In the genomic region with DNA sequence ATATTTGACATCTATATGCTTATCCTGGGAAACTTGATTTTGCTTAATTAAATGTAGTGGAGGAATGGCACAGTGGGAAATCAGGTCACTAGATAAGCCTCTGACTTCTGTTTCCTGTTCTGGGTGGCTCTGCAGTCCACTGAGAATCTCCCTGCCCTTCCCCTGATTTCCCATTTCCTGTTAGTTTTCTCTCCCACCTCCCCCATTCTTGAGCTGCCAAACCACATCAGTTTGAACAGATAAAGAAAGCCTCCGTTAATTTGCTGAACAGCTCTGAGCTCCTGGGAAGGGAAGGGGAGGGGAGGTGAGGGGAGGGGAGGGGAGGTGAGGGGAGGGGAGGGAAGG, we compare ENCODE assay signal across 11 mouse cellular contexts. TPM values are rescaled to one million over a fixed set of nuclear protein-coding genes. Genes with fewer than 3 reads are reported as not detected.
DNase-seq lines count a peak whose midpoint lies in the region; ATAC-seq lines count a peak whose summit lies in the region.
"Had no signal": no experiment of that assay in that cellular context is flagged by ENCODE, and none has a peak within 500 bp of the region (broad histone marks: within the 10 kb centered on the region; RNA-seq: fewer than 3 reads in every experiment).

No protein-coding gene starts in this region.

- H3K4me2 ChIP-seq in forebrain, embryonic 12.5 days = no peak overlapping the region
- no peak overlapping the region for H3K4me2 ChIP-seq in forebrain, embryonic 11.5 days (ENCODE audit: low read depth, low read length, severe bottlenecking)
- H3K4me2 ChIP-seq in hindbrain, embryonic 15.5 days = no peak overlapping the region
- H3K4me2 ChIP-seq in midbrain, embryonic 14.5 days (ENCODE audit: low read length) = no peak overlapping the region
- H3K4me2 ChIP-seq: embryonic facial prominence, embryonic 15.5 days had no signal

- H3K27ac ChIP-seq in forebrain, embryonic 12.5 days = peak overlapping the region; percentile 53; the same call in 1 of the 2 replicates
- H3K27ac ChIP-seq in forebrain, embryonic 11.5 days (ENCODE audit: low read depth, low read length) = no peak overlapping the region
- peak overlapping the region; percentile 79 for H3K27ac ChIP-seq in brown adipose tissue, adult 24 weeks (replicated peaks; ENCODE audit: low read depth, low read length)
- H3K27ac ChIP-seq in hindbrain, embryonic 15.5 days (replicated peaks) = peak overlapping the region; percentile 47
- peak overlapping the region; percentile 61 for H3K27ac ChIP-seq in midbrain, embryonic 14.5 days (replicated peaks; ENCODE audit: low read depth, low read length)

- no peak overlapping the region for H3K4me3 ChIP-seq in forebrain, embryonic 12.5 days (replicated peaks)
- no peak overlapping the region for H3K4me3 ChIP-seq in forebrain, embryonic 11.5 days (ENCODE audit: low read depth, low read length)
- no peak overlapping the region for H3K4me3 ChIP-seq in brown adipose tissue, adult 24 weeks (ENCODE audit: insufficient read depth, low read depth, low read length)
- no peak overlapping the region for H3K4me3 ChIP-seq in hindbrain, embryonic 15.5 days
- no peak overlapping the region for H3K4me3 ChIP-seq in midbrain, embryonic 14.5 days (replicated peaks; ENCODE audit: low read depth, low read length)
- H3K4me3 ChIP-seq: embryonic facial prominence, embryonic 15.5 days had no signal

- DNase-seq in forebrain, embryonic 11.5 days (ENCODE audit: low spot score) = no peak
- peak; percentile 32 for DNase-seq in midbrain, embryonic 14.5 days
- DNase-seq in right cerebral cortex, adult 18-20 months = no peak
- DNase-seq in natural killer cell, adult 2 months (ENCODE audit: low spot score in 2 of 2) = no peak
- DNase-seq in frontal cortex, postnatal 14 days (ENCODE audit: low spot score in 2 of 2) = no peak
- DNase-seq: adrenal gland, postnatal 14 days; thymus, postnatal 36 days had no signal

- H3K27me3 ChIP-seq in forebrain, embryonic 12.5 days = no peaks in the 10 kb centered on the region
- no peaks in the 10 kb centered on the region for H3K27me3 ChIP-seq in forebrain, embryonic 11.5 days (ENCODE audit: control insufficient read depth, insufficient read depth, low read length)
- no peaks in the 10 kb centered on the region for H3K27me3 ChIP-seq in hindbrain, embryonic 15.5 days
- no peaks in the 10 kb centered on the region for H3K27me3 ChIP-seq in midbrain, embryonic 14.5 days (ENCODE audit: control insufficient read depth, insufficient read depth, low read length)
- H3K27me3 ChIP-seq: embryonic facial prominence, embryonic 15.5 days had no signal

- ATAC-seq in forebrain, embryonic 12.5 days (ENCODE audit: low FRiP score) = no peak
- ATAC-seq in forebrain, embryonic 11.5 days (replicated peaks; ENCODE audit: low FRiP score) = no peak; the same call in 1 of the 2 replicates
- no peak for ATAC-seq in hindbrain, embryonic 15.5 days (ENCODE audit: low FRiP score, low read depth)
- no peak for ATAC-seq in midbrain, embryonic 14.5 days (ENCODE audit: low FRiP score, low TSS enrichment)

- H3K4me1 ChIP-seq in forebrain, embryonic 12.5 days = peaks cover 28% of the 10 kb centered on the region
- peaks cover 6% of the 10 kb centered on the region; the same call in 1 of the 2 replicates for H3K4me1 ChIP-seq in forebrain, embryonic 11.5 days (replicated peaks; ENCODE audit: control insufficient read depth, insufficient read depth, low read length)
- H3K4me1 ChIP-seq in brown adipose tissue, adult 24 weeks (ENCODE audit: control insufficient read depth, insufficient read depth, insufficient read length, low read length) = peaks cover 32% of the 10 kb centered on the region
- peaks cover 27% of the 10 kb centered on the region for H3K4me1 ChIP-seq in hindbrain, embryonic 15.5 days (replicated peaks)
- H3K4me1 ChIP-seq in midbrain, embryonic 14.5 days (ENCODE audit: control insufficient read depth, insufficient read depth, low read length) = peaks cover 11% of the 10 kb centered on the region

- no peaks in the 10 kb centered on the region for H3K9me3 ChIP-seq in forebrain, embryonic 12.5 days
- H3K9me3 ChIP-seq in forebrain, embryonic 11.5 days (ENCODE audit: control insufficient read depth, low read length) = no peaks in the 10 kb centered on the region
- H3K9me3 ChIP-seq in hindbrain, embryonic 15.5 days = no peaks in the 10 kb centered on the region
- H3K9me3 ChIP-seq in midbrain, embryonic 14.5 days (ENCODE audit: control insufficient read depth, low read length) = no peaks in the 10 kb centered on the region
- H3K9me3 ChIP-seq: embryonic facial prominence, embryonic 15.5 days had no signal

- no peak overlapping the region for H3K9ac ChIP-seq in forebrain, embryonic 12.5 days
- H3K9ac ChIP-seq in forebrain, embryonic 11.5 days (ENCODE audit: low read length) = no peak overlapping the region
- no peak overlapping the region for H3K9ac ChIP-seq in hindbrain, embryonic 15.5 days
- H3K9ac ChIP-seq in midbrain, embryonic 14.5 days (replicated peaks; ENCODE audit: low read length) = no peak overlapping the region
- H3K9ac ChIP-seq: embryonic facial prominence, embryonic 15.5 days had no signal

- WGBS in forebrain, embryonic 12.5 days = no CpG with 5 or more reads among the region's 1 CpGs
- WGBS in forebrain, embryonic 11.5 days = 0% methylated on average over 1 of the region's 1 CpGs
- WGBS in hindbrain, embryonic 15.5 days = 0% methylated on average over 1 of the region's 1 CpGs
- WGBS in midbrain, embryonic 14.5 days = 0% methylated on average over 1 of the region's 1 CpGs

- peaks cover 28% of the 10 kb centered on the region for H3K36me3 ChIP-seq in forebrain, embryonic 12.5 days (replicated peaks)
- H3K36me3 ChIP-seq in forebrain, embryonic 11.5 days (ENCODE audit: control insufficient read depth, insufficient read depth, low read length) = peaks cover 6% of the 10 kb centered on the region; the same call in 1 of the 2 replicates
- peaks cover 12% of the 10 kb centered on the region for H3K36me3 ChIP-seq in hindbrain, embryonic 15.5 days
- peaks cover 27% of the 10 kb centered on the region for H3K36me3 ChIP-seq in midbrain, embryonic 14.5 days (ENCODE audit: control insufficient read depth, insufficient read depth, low read length)

RNA-seq across cellular contexts. Expression of a gene that starts 51.8 kb away (rescaled TPM):
- 25.2 and 28.5 TPM in 2 replicates for polyA plus RNA-seq in forebrain, embryonic 12.5 days (2016; fragmentation: Nextera tagmentation; extraction: Ambion mirVana)
- 33.7 and 33.8 TPM in 2 replicates for polyA plus RNA-seq in forebrain, embryonic 11.5 days (2014; fragmentation: Nextera tagmentation; extraction: Ambion mirVana)
- polyA plus RNA-seq in brown adipose tissue, adult 24 weeks (2012; ENCODE audit: insufficient read depth, insufficient read length, missing spikeins) = 31.2 and 39.1 TPM in 2 replicates
- polyA plus RNA-seq in hindbrain, embryonic 15.5 days (2015; fragmentation: Nextera tagmentation; extraction: Ambion mirVana) = 27.0 and 31.6 TPM in 2 replicates
- 31.6 and 32.3 TPM in 2 replicates for polyA plus RNA-seq in midbrain, embryonic 14.5 days (2014; fragmentation: Nextera tagmentation; extraction: Ambion mirVana)
